7 mouse cellular contexts compared by ENCODE assay signal in the genomic region with DNA sequence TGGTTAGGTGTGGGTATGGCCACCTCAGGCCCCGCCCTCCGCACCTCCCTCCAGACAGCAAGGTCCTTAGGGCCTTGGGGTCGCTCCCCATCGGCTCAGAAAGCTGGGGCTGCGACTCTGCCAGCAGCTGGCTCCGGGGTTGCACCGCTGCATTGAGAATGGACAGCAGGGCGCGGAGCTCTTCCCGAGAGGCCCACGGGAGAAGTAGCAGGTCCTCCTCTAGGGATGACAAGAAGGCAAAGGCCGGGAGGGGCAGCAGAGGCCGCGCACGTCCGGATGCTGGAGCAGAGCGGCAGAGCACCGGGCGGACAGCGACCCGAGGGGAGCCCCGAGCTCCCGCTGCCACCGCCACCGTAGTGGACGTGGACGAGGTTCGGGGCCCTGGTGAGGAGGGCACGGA. TPM values are rescaled to one million over a fixed set of nuclear protein-coding genes. Genes with fewer than 3 reads are reported as not detected.
DNase-seq lines count a peak whose midpoint lies in the region; ATAC-seq and TF ChIP-seq lines count a peak whose summit lies in the region.

A gene (plus strand): TSS at position 98 of the 400 bp plus-strand sequence.

- 4% methylated on average over 29 of the region's 29 CpGs for WGBS in liver, postnatal 0 days (ENCODE audit: insufficient replicate concordance)
- 6% methylated on average over 29 of the region's 29 CpGs for WGBS in stomach, postnatal 0 days

- H3K79me2 ChIP-seq in CH12.LX (replicated peaks; ENCODE audit: control insufficient read depth, extremely low read depth, insufficient read depth, poor library complexity, severe bottlenecking), result no peaks in the 10 kb centered on the region

- dilution Hi-C loops in CH12.LX (cut with MboI; ENCODE audit: extremely low pct_ligation_motif_present, extremely low pct_unique_long_range_greater_than_20kb, low sequenced_read_pairs), result no loop called here

- TF ChIP-seq POLR2A in CH12.LX (IDR thresholded peaks at IDR 0.05; ENCODE audit: low read depth, low read length) (no peak), ES-Bruce4 (IDR thresholded peaks at IDR 0.05; ENCODE audit: insufficient read depth, low read length) (no peak)

- TF ChIP-seq RAD21 in CH12.LX (IDR thresholded peaks at IDR 0.05; ENCODE audit: low read depth, low read length), result no peak

- no peaks in the 10 kb centered on the region for H3K9me3 ChIP-seq in CH12.LX (replicated peaks; ENCODE audit: low read length)
- H3K9me3 ChIP-seq in ES-Bruce4 (replicated peaks; ENCODE audit: control insufficient read depth, insufficient read depth, low read length, poor library complexity, severe bottlenecking), result no peaks in the 10 kb centered on the region
- H3K9me3 ChIP-seq in liver, postnatal 0 days (ENCODE audit: low read length), result no peaks in the 10 kb centered on the region
- H3K9me3 ChIP-seq in stomach, postnatal 0 days (ENCODE audit: control insufficient read depth, low read length), result no peaks in the 10 kb centered on the region

- 0 out of 2 replicates have a peak within 1 kb of the TSS, but pooled peaks have one; percentile 7 for H3K4me2 ChIP-seq in CH12.LX (ENCODE audit: insufficient read depth, low read depth, poor library complexity, severe bottlenecking)
- peak within 1 kb of the TSS; percentile 29; the same call in 1 of the 2 replicates for H3K4me2 ChIP-seq in liver, postnatal 0 days (ENCODE audit: low read depth, low read length)
- H3K4me2 ChIP-seq in stomach, postnatal 0 days (replicated peaks; ENCODE audit: low read depth), result peak within 1 kb of the TSS; percentile 37

- DNase-seq in CH12.LX (ENCODE audit: extremely low read depth), result no peak
- DNase-seq in liver, postnatal 0 days, result peak; percentile 17
- peak; percentile 31 for DNase-seq in stomach, postnatal 0 days (ENCODE audit: low spot score)
- DNase-seq in frontal cortex, postnatal 36 days (ENCODE audit: low spot score in 2 of 2), result no peak
- DNase-seq in layer of hippocampus, adult 9-11 months, result no peak

- H3K4me3 ChIP-seq in CH12.LX (replicated peaks in 1 of 3; ENCODE audit: low read depth in 2 of 3, low read length in 2 of 3, poor library complexity in 1 of 3) (no peak within 1 kb of the TSS), ES-Bruce4 (ENCODE audit: low read depth, low read length) (peak within 1 kb of the TSS; percentile 41)
- H3K4me3 ChIP-seq in liver, postnatal 0 days (ENCODE audit: low read depth, low read length), result 0 out of 2 replicates have a peak within 1 kb of the TSS, but pooled peaks have one; percentile 4
- H3K4me3 ChIP-seq in stomach, postnatal 0 days (ENCODE audit: low read depth, low read length), result peak within 1 kb of the TSS; percentile 2; the same call in 1 of the 2 replicates

- peak; percentile 27 to 66; a peak in 2 of 4 replicates for ATAC-seq in hematopoietic stem cell, adult 5-6 weeks (replicated peaks in 1 of 2; ENCODE audit: insufficient read depth in 1 of 2, low FRiP score in 2 of 2, low TSS enrichment in 1 of 2, low read depth in 1 of 2, poor library complexity in 2 of 2, severe bottlenecking in 2 of 2)
- no peak for ATAC-seq in liver, postnatal 0 days
- ATAC-seq in stomach, postnatal 0 days (ENCODE audit: low FRiP score, low TSS enrichment), result no peak

- H3K4me1 ChIP-seq in CH12.LX (ENCODE audit: control insufficient read depth in 1 of 2, insufficient read depth in 2 of 2), result peaks cover 0 to 4% of the 10 kb centered on the region in 2 experiments; a peak in 1 of 4 replicates
- no peaks in the 10 kb centered on the region for H3K4me1 ChIP-seq in ES-Bruce4 (ENCODE audit: control insufficient read depth, insufficient read depth, low read length)
- peaks cover 2% of the 10 kb centered on the region; the same call in 1 of the 2 replicates for H3K4me1 ChIP-seq in liver, postnatal 0 days (ENCODE audit: insufficient read depth)
- H3K4me1 ChIP-seq in stomach, postnatal 0 days (replicated peaks; ENCODE audit: control insufficient read depth, insufficient read depth), result no peaks in the 10 kb centered on the region

- H3K27ac ChIP-seq in CH12.LX (ENCODE audit: insufficient read depth, low read depth) (no peak within 1 kb of the TSS), ES-Bruce4 (ENCODE audit: insufficient read depth, low read length) (no peak within 1 kb of the TSS)
- no peak within 1 kb of the TSS for H3K27ac ChIP-seq in liver, postnatal 0 days (ENCODE audit: low read depth)
- H3K27ac ChIP-seq in stomach, postnatal 0 days (replicated peaks), result no peak within 1 kb of the TSS

- no peak for TF ChIP-seq EP300 in CH12.LX (IDR thresholded peaks at IDR 0.05; ENCODE audit: low read length)
- TF ChIP-seq EP300 in ES-Bruce4 (IDR thresholded peaks at IDR 0.05; ENCODE audit: insufficient read depth, low read depth, low read length), result no peak
- no peak for TF ChIP-seq EP300 in liver, postnatal 0 days (IDR thresholded peaks at IDR 0.05; ENCODE audit: low read depth)
- TF ChIP-seq EP300 in stomach, postnatal 0 days (optimal IDR thresholded peaks at IDR 0.05), result no peak

- no peaks in the 10 kb centered on the region for H3K36me3 ChIP-seq in CH12.LX (replicated peaks in 1 of 2; ENCODE audit: control insufficient read depth in 1 of 2, insufficient read depth in 1 of 2, low read length in 1 of 2)
- no peaks in the 10 kb centered on the region for H3K36me3 ChIP-seq in ES-Bruce4 (ENCODE audit: control insufficient read depth, insufficient read depth, low read length, poor library complexity, severe bottlenecking)
- H3K36me3 ChIP-seq in liver, postnatal 0 days (replicated peaks; ENCODE audit: insufficient read depth, low read length), result no peaks in the 10 kb centered on the region
- H3K36me3 ChIP-seq in stomach, postnatal 0 days (ENCODE audit: control insufficient read depth, insufficient read depth, low read length), result no peaks in the 10 kb centered on the region

- no peak for TF ChIP-seq CTCF in CH12.LX (conservative IDR thresholded peaks at IDR 0.05 in 1 of 2, IDR thresholded peaks at IDR 0.05 in 1 of 2; ENCODE audit: low read depth in 2 of 2, low read length in 2 of 2)
- TF ChIP-seq CTCF in ES-Bruce4 (IDR thresholded peaks at IDR 0.05; ENCODE audit: low read depth, low read length), result no peak
- TF ChIP-seq CTCF in liver, postnatal 0 days (IDR thresholded peaks at IDR 0.05; ENCODE audit: low read depth), result 0 out of 2 replicates have a peak, but pooled peaks have one; percentile 5
- peak; percentile 17; the same call in 1 of the 2 replicates for TF ChIP-seq CTCF in stomach, postnatal 0 days (IDR thresholded peaks at IDR 0.05; ENCODE audit: low read depth)

- in situ Hi-C loops in CH12.LX (cut with MboI; ENCODE audit: low pct_ligation_motif_present, low pct_unique_long_range_greater_than_20kb, low sequenced_read_pairs), result no loop called here

- no peaks in the 10 kb centered on the region for H3K27me3 ChIP-seq in CH12.LX (replicated peaks)
- H3K27me3 ChIP-seq in ES-Bruce4 (ENCODE audit: control insufficient read depth, insufficient read depth, low read length, poor library complexity, severe bottlenecking), result peaks cover 3% of the 10 kb centered on the region
- H3K27me3 ChIP-seq in liver, postnatal 0 days (ENCODE audit: insufficient read depth, low read length), result peaks cover 26% of the 10 kb centered on the region
- 0 out of 2 replicates have a peak, but pooled peaks cover 4% of the 10 kb centered on the region for H3K27me3 ChIP-seq in stomach, postnatal 0 days (ENCODE audit: control insufficient read depth, insufficient read depth, low read length)

- H3K9ac ChIP-seq in CH12.LX (ENCODE audit: insufficient read depth, low read depth), result no peak within 1 kb of the TSS
- H3K9ac ChIP-seq in ES-Bruce4 (ENCODE audit: low read depth, poor library complexity, severe bottlenecking), result no peak within 1 kb of the TSS
- no peak within 1 kb of the TSS for H3K9ac ChIP-seq in liver, postnatal 0 days (replicated peaks)
- no peak within 1 kb of the TSS for H3K9ac ChIP-seq in stomach, postnatal 0 days (ENCODE audit: low read length)

TF ChIP-seq in CH12.LX, 34 proteins besides CTCF, POLR2A, EP300 and RAD21:
- TF ChIP-seq CHD1 (IDR thresholded peaks at IDR 0.05; ENCODE audit: low read depth, low read length) (no peak), ZKSCAN1 (IDR thresholded peaks at IDR 0.05; ENCODE audit: borderline replicate concordance, low read depth, low read length) (no peak), MXI1 (IDR thresholded peaks at IDR 0.05; ENCODE audit: low read depth, low read length) (no peak), HCFC1 (IDR thresholded peaks at IDR 0.05; ENCODE audit: low read depth, low read length) (no peak), ZMIZ1 (IDR thresholded peaks at IDR 0.05; ENCODE audit: low read depth, low read length) (no peak), USF1 (IDR thresholded peaks at IDR 0.05; ENCODE audit: low read depth, low read length) (no peak), NRF1 (IDR thresholded peaks at IDR 0.05; ENCODE audit: low read depth, low read length) (no peak), SMC3 (IDR thresholded peaks at IDR 0.05; ENCODE audit: low read depth, low read length) (no peak), GABPA (IDR thresholded peaks at IDR 0.05; ENCODE audit: insufficient replicate concordance, low read depth, low read length) (no peak), TCF12 (IDR thresholded peaks at IDR 0.05; ENCODE audit: low read depth, low read length) (no peak), BHLHE40 (IDR thresholded peaks at IDR 0.05; ENCODE audit: low read depth, low read length) (no peak), RCOR1 (conservative IDR thresholded peaks at IDR 0.05; ENCODE audit: low read depth, low read length) (no peak), MEF2A (IDR thresholded peaks at IDR 0.05; ENCODE audit: borderline replicate concordance, low read depth, low read length) (no peak), E2F4 (IDR thresholded peaks at IDR 0.05; ENCODE audit: insufficient replicate concordance, low read depth, low read length) (no peak), MAFK (IDR thresholded peaks at IDR 0.05; ENCODE audit: insufficient replicate concordance, low read length) (no peak), ETS1 (conservative IDR thresholded peaks at IDR 0.05; ENCODE audit: low read depth, low read length) (no peak), MAX (IDR thresholded peaks at IDR 0.05; ENCODE audit: low read length) (no peak), ZNF384 (IDR thresholded peaks at IDR 0.05; ENCODE audit: low read depth, low read length) (no peak), IRF4 (IDR thresholded peaks at IDR 0.05; ENCODE audit: low read depth, low read length) (no peak)
TF ChIP-seq in CH12.LX: peak in this region for 0.

RNA-seq across cellular contexts. Expression of the gene that starts here (rescaled TPM):
- total RNA-seq in CH12.LX (2012; rRNA removed), result not detected in 2 replicates
- total RNA-seq in CH12.LX (2014; rRNA removed), result not detected in 2 replicates
- polyA plus RNA-seq in CH12.LX (2012; ENCODE audit: insufficient read length, low read depth), result not detected in 2 replicates
- not detected in 2 replicates for polyA plus RNA-seq in ES-Bruce4 (2011; ENCODE audit: insufficient read depth, insufficient read length, low read depth, missing spikeins)
- total RNA-seq in hematopoietic stem cell, adult 5-6 weeks (2017), result 0.81 TPM in 1 of 2 replicates, not detected in the other
- not detected in 2 replicates for polyA plus RNA-seq in liver, postnatal 0 days (2015; fragmentation: Nextera tagmentation; extraction: Ambion mirVana)
- 0.06 TPM in 1 of 2 replicates, not detected in the other for polyA plus RNA-seq in stomach, postnatal 0 days (2015; fragmentation: Nextera tagmentation; extraction: Ambion mirVana)

Comparison
In these comparisons a context has a peak if more than half of its experiments do, and no peak if none do; other contexts are left out.
1. Peak in ATAC-seq in hematopoietic stem cell, adult 5-6 weeks; RNA of the gene not detected or under 1 TPM.
2. Peak in DNase-seq, H3K4me3 ChIP-seq and H3K4me2 ChIP-seq in liver, postnatal 0 days; RNA of the gene not detected or under 1 TPM.
3. Peak in DNase-seq, H3K4me3 ChIP-seq and H3K4me2 ChIP-seq in stomach, postnatal 0 days; RNA of the gene not detected or under 1 TPM.
4. CTCF ChIP-seq: peak in liver, postnatal 0 days (single experiment) and stomach, postnatal 0 days (single experiment); none in CH12.LX (0 of 2) and ES-Bruce4 (single experiment).
5. Peak in every context shown above with its lines, with median percentiles within 50 percentile points of each other: H3K4me2 ChIP-seq.